Mouse (Mus musculus): ENCODE measurements around the gene Zfp775.
A peak's percentile ranks its signal among the peaks of the same experiment; 100 is the strongest.

Zfp775 gene

GRCm38 (mm10) chr6:48628808-48629660 lies 27.2 kb downstream of the Zfp775 start:
- DNase-seq (ENCODE audit: low spot score in 2 of 2) = peak; percentile 49 to 66

- no peak for DNase-seq (ENCODE audit: low spot score in 2 of 2)
These were observed 27.8 kb downstream of the Zfp775 start for GRCm38 (mm10) chr6:48629661-48630034.

GRCm38 (mm10) chr6:48630831-48631230 lies 29.0 kb downstream of the Zfp775 start:
- no peak for DNase-seq (ENCODE audit: low spot score in 2 of 2)

GRCm38 (mm10) chr6:48635105-48635504 lies 33.2 kb downstream of the Zfp775 start:
- no peak for DNase-seq (ENCODE audit: low spot score in 2 of 2)

DNA sequence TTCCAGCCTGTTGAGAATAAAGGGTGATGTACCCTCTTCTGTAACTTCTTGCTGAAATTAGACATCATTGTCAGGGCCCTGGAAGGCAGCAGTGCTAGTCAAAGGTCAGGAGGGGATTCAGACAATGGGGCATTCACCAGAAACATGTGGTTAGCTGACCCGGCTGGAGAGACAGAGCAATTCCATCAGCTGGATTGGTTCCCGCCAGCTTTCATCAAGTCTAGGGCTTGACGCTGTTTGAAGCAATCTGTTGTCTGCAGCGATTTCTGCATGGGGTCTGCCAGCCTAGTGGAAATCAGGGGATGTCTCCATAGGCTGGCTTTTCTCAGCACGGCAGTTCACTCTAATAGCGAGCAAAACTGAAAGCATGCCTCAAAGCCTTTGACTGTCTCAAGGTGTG lies 34.7 kb downstream of the Zfp775 start:
- DNase-seq (ENCODE audit: low spot score in 2 of 2) = no peak

DNA sequence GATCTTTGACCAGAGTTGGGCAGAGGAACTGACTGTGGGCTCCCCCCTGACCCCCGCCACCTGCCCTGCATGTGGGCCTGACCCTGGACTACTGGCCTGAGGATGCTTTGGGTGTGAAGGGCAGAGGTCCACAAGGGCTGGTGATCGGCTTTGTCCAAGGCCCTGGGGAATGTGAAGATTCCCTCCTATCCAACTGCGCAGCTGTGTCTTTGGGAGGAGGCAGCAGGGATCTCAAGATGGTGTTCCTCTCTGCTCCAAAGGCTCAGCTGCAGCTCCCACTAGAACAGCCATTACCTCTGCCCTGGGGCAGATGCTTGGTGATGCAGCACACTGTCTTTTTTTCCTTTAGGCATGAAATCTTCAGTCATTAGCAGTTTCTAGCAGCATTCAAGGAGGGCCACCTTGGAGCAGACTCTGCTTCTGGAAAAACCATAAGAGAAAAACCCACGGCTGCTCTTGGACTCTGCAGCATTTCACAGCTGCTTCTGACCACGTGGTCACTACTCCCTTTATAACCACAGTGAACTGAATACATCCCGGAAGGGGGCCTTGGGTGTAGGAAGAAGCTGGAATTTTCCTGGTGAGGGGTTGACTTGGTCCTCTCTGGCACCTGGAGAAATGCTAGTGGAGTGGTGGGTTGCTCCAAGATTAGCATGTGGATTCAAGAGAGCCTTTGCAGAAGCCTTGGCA lies 36.1 kb downstream of the Zfp775 start:
- no peak for DNase-seq (ENCODE audit: low spot score in 2 of 2)

DNA sequence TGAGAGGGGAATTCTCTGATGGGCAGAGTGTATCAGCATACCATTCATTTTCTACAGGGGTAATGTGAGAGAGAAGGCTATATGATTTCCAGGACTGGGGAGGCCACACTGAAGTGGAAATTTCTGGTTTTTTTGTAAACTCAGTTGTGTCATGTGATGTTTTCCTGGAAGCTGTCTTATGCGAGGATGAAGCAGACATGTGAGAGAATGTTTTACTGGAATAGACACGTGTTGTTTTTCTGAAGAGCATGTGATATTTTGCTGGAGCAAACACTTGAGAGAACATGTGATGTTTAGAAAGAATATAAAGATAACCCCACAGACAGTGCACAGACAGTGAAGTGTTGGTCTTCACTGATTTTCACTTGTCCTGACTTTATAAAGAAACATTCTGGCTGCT lies 36.7 kb downstream of the Zfp775 start:
- DNase-seq (ENCODE audit: low spot score in 2 of 2) = no peak

DNA sequence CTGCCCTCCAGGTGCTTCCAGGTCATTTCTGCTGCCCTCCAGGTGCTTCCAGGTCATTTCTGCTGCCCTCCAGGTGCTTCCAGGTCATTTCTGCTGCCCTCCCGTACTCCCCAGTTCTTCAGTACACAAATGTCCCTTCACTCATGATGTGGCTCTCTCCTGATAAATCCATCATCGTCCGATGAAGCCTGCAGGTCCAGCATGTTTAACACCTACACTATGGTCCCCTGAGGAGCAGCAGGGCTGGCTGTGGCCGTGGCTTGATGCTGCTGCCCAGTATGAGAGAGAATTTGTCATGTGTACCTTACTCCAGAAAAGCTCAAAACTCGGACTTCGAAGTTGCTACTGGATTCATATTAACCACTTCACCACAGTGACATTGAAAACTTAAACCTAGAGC lies 39.5 kb downstream of the Zfp775 start:
- DNase-seq (ENCODE audit: low spot score in 2 of 2) = no peak

DNA sequence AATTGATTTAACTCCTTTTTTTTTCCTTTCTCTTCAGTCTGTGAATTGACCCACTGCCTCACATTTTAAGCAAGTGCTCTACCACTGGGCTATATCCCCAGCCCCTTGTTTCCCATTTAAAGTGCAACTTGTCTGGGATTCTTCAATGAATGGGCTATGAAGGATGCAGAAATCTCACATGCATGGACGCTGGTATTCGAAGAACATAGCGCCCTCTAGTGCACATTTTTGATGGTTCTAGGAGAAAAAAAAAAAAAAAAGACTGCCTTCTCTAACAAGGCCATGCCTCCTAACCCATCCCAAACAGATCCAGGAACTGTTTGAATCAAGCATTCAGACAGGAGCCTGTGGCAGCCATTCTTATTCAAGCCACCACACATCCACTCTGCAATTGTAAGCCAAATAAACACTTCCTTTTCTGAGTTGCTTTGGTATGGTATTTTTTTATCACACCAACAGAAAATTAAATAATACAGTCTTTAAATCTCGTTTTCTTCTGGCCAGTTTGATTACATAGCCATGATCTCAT lies 41.0 kb downstream of the Zfp775 start:
- DNase-seq (ENCODE audit: low spot score in 2 of 2) = peak in 1 of 2 experiments; percentile 40

DNA sequence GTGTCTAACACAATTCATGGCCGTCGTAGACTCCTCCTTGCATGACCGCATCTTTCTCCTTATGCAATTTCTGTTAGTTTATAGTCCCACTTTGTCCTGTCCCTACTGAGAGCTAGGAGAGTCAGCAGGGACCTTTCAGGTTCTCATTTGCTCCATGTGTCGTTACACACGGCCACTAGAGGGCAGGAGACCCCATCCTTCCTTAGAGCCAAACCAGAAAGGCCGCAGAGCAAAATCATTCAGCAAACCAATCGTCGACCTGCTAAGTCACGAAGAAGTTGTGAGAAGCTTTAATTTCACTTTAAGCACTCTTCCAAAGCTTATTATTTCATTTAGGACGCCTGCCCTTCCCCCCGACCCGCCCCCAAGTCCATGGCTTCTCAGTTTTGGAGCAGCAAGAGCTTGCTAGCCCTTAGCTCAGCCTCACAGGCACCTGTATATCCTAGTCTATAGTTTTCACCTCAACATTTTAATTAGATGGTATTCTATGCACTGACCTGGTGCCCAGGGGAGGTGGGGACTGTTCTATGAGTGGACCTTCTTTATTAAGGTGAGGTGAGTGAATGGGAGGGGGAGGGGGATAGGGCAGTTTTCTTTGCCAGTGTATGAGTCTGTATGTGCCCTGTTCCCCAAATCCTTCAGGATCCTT lies 43.9 kb downstream of the Zfp775 start:
- DNase-seq (ENCODE audit: low spot score in 2 of 2) = peak; percentile 70 to 79

GRCm38 (mm10) chr6:48646309-48646690 lies 44.4 kb downstream of the Zfp775 start:
- no peak for DNase-seq (ENCODE audit: low spot score in 2 of 2)

- no peak for DNase-seq (ENCODE audit: low spot score in 2 of 2)
These were observed 45.1 kb downstream of the Zfp775 start, which contains the start of gene Gimap8 for GRCm38 (mm10) chr6:48646995-48647394. Gene Gimap8, plus strand, starts transcription at chr6:48647234.

- no peak for DNase-seq (ENCODE audit: low spot score in 2 of 2)
These were observed 45.7 kb downstream of the Zfp775 start for GRCm38 (mm10) chr6:48647611-48648010.

DNA sequence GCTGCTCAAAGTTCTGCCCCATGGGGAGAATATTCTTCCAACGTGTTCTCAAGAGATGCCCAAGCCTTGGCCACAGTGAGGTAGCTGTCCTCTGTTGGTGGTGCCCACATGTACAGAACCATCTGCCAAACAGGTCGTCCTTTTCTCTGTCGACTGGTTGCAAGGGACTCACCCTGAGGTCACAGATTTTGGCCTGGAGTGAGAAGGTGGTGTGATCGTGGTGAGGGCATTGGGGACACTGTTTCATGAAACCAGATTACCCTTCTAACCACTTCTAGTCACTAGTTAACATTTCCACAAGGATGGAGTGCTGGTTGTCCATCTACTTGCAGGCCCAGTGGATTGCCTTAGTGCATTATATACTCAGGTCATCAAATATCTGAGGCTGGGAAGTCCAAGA lies 46.9 kb downstream of the Zfp775 start:
- no peak for DNase-seq (ENCODE audit: low spot score in 2 of 2)

DNA sequence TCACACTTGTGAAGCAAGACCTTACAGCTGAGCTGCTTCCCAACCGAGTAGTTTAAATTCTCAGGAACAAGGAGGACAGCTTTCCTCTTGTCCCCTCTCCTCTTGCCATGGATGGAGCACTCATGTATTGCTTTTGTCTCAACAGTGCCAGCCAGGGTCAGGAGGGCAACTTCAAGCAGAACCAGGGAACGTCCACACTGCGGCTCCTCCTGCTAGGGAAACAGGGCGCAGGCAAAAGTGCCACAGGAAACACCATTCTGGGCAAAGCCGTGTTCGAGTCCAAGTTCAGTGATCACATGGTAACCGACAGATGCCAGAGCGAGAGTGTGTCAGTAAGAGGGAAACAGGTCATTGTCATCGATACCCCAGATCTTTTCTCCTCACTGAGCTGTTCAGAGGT lies 48.2 kb downstream of the Zfp775 start:
- DNase-seq (ENCODE audit: low spot score in 2 of 2) = no peak

GRCm38 (mm10) chr6:48658721-48659120 lies 56.9 kb downstream of the Zfp775 start:
- DNase-seq (ENCODE audit: low spot score in 2 of 2) = no peak

GRCm38 (mm10) chr6:48664750-48665149 lies 62.9 kb downstream of the Zfp775 start:
- no peak for DNase-seq (ENCODE audit: low spot score in 2 of 2)

- no peak for DNase-seq (ENCODE audit: low spot score in 2 of 2)
These were observed 63.6 kb downstream of the Zfp775 start for GRCm38 (mm10) chr6:48665471-48665870.

DNA sequence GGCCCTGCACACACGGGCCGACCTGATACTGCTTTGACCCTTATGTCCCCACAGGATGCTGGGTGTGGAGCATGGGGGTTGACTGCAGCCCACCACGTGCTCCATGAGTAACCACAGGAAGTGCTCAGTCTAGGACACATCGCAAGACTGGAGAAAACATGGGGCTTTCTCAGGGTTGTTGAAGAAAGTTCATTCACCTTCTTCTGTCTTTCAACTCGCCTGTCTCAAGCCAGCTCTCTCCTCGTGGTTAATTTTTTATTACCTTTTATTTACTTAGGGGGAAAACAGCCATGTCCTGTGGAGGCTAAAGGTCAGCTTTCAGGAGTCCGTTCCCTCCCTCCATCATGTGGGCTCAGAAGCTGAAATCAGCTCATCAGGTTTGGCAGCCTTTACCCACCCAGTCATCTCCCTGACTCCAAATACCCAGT lies 64.3 kb downstream of the Zfp775 start:
- no peak for DNase-seq (ENCODE audit: low spot score in 2 of 2)

- no peak for DNase-seq (ENCODE audit: low spot score in 2 of 2)
These were observed 66.2 kb downstream of the Zfp775 start for GRCm38 (mm10) chr6:48668022-48668421.

- DNase-seq (ENCODE audit: low spot score in 2 of 2) = no peak
These were observed 67.6 kb downstream of the Zfp775 start for GRCm38 (mm10) chr6:48669446-48669969.
